Mouse (Mus musculus) small intestine, adult 10 weeks (tissue): ENCODE measurements around the gene Isg20. TPM values are rescaled to one million over a fixed set of nuclear protein-coding genes. Genes with fewer than 3 reads are reported as not detected.

ENCODE experiments used
- polyA plus RNA-seq: library from polyadenylated mRNA; stranded (reverse); fragments of 350-450 nt; fragmentation: Illumina TruSeq; extraction: RNeasy Lipid Tissue Mini Kit (QIAGEN cat#74804); gene quantifications from one replicate; pipeline ENCODE4 v1.2.3, GENCODE M21; 2014; ENCODE audit warnings: low replicate concordance

The Isg20 gene
- polyA plus RNA-seq, result 0.71 TPM

GRCm38 (mm10) chr7:78912974-78913474, at the start of gene Isg20:
Gene Isg20, plus strand, starts transcription at chr7:78913424.

GRCm38 (mm10) chr7:78895653-78896333, 17.4 kb upstream of the Isg20 start, which contains the start of gene Aen:
Gene Aen, plus strand, starts transcription at chr7:78895854.

Other genes with a start within 250 kb of the Isg20 start
- 1.3 TPM for gene Ntrk3, start 175.4 kb upstream of the Isg20 start, polyA plus RNA-seq
- gene Mrps11, start 130.3 kb upstream of the Isg20 start, polyA plus RNA-seq, result 2.0 TPM
- gene Mrpl46, start 129.9 kb upstream of the Isg20 start, polyA plus RNA-seq, result 5.2 TPM
- gene Det1, start 66.2 kb upstream of the Isg20 start, polyA plus RNA-seq, result 4.6 TPM
- gene Aen, start 17.6 kb upstream of the Isg20 start, polyA plus RNA-seq, result 4.9 TPM
- not detected for gene Acan, start 140.1 kb downstream of the Isg20 start, polyA plus RNA-seq
- gene Hapln3, start 217.6 kb downstream of the Isg20 start, polyA plus RNA-seq, result not detected
- gene Mfge8, start 235.6 kb downstream of the Isg20 start, polyA plus RNA-seq, result 0.56 TPM